Mouse (Mus musculus) cortical plate, adult 2 months (tissue): ENCODE data around the gene Csnk2a2.

Experiments
- CTCF ChIP-seq: fragments of 200-500 bp; IDR thresholded peaks from 2 replicates; pipeline ENCODE4 v1.5.1; 2011; ENCODE audit warnings: mild to moderate bottlenecking, control low read depth, low read length; ENCODE audit not compliant: insufficient read depth; ENCODE audit errors: extremely low read depth
- POLR2A ChIP-seq: fragments of 200-500 bp; IDR thresholded peaks from 2 replicates; pipeline ENCODE4 v1.6.1; 2011; ENCODE audit warnings: mild to moderate bottlenecking, low read length, control low read depth; ENCODE audit not compliant: insufficient read depth; ENCODE audit errors: extremely low read depth

GRCm38 (mm10) chr8:95502431-95502830 is 12.6 kb upstream of the Csnk2a2 start:
- TF ChIP-seq CTCF (no peak), POLR2A (no peak)
